Mouse (Mus musculus): Measurements from ENCODE around the gene Tbkbp1.

- no peak; the same call in 1 of the 2 replicates for TF ChIP-seq POLR2A (IDR thresholded peaks at IDR 0.05; ENCODE audit: low read depth, low read length)
- no peak for TF ChIP-seq CTCF (IDR thresholded peaks at IDR 0.05; ENCODE audit: extremely low read depth, insufficient read length, insufficient replicate concordance, low read depth, low read length)
Measured at GRCm38 (mm10) chr11:97149995-97150410, 1.3 kb downstream of the Tbkbp1 start.

Data from small intestine, adult 2 months (tissue).